Comparison of ENCODE assay signal across 10 mouse cellular contexts in genomic region chr2:33631022-33631707, GRCm38 (mm10). TPM values are rescaled to one million over a fixed set of nuclear protein-coding genes. Genes with fewer than 3 reads are reported as not detected.
DNase-seq lines count a peak whose midpoint lies in the region; ATAC-seq and TF ChIP-seq lines count a peak whose summit lies in the region.
"Had no signal": no experiment of that assay in that cellular context is flagged by ENCODE, and none has a peak within 500 bp of the region (broad histone marks: within the 10 kb centered on the region; RNA-seq: fewer than 3 reads in every experiment).

No protein-coding gene starts in this region.

- H3K36me3 ChIP-seq in kidney, embryonic 15.5 days, result no peaks in the 10 kb centered on the region
- no peaks in the 10 kb centered on the region for H3K36me3 ChIP-seq in embryonic facial prominence, embryonic 14.5 days (ENCODE audit: control insufficient read depth, insufficient read depth, low read length)
- H3K36me3 ChIP-seq in hindbrain, postnatal 0 days (ENCODE audit: insufficient read depth, low read length), result no peaks in the 10 kb centered on the region
- H3K36me3 ChIP-seq in neural tube, embryonic 12.5 days, result no peaks in the 10 kb centered on the region

- H3K9me3 ChIP-seq in kidney, embryonic 15.5 days (replicated peaks), result no peaks in the 10 kb centered on the region
- no peaks in the 10 kb centered on the region for H3K9me3 ChIP-seq in embryonic facial prominence, embryonic 14.5 days (ENCODE audit: control insufficient read depth, low read length)
- H3K9me3 ChIP-seq in hindbrain, postnatal 0 days (ENCODE audit: low read length), result no peaks in the 10 kb centered on the region
- no peaks in the 10 kb centered on the region for H3K9me3 ChIP-seq in neural tube, embryonic 12.5 days

- ATAC-seq in kidney, embryonic 15.5 days (replicated peaks; ENCODE audit: low FRiP score), result peak; percentile 26; the same call in 1 of the 2 replicates
- peak; percentile 16; the same call in 1 of the 2 replicates for ATAC-seq in embryonic facial prominence, embryonic 14.5 days (ENCODE audit: low read depth)
- no peak for ATAC-seq in hindbrain, postnatal 0 days
- no peak for ATAC-seq in neural tube, embryonic 12.5 days (ENCODE audit: low FRiP score, low read depth)
- ATAC-seq in activated CD4-positive, CD25-positive, alpha-beta regulatory T cell, adult 4 months, result no peak

- peak overlapping the region; percentile 15 for H3K4me3 ChIP-seq in kidney, embryonic 15.5 days (replicated peaks)
- H3K4me3 ChIP-seq in embryonic facial prominence, embryonic 14.5 days (ENCODE audit: low read depth, low read length), result peak overlapping the region; percentile 25
- H3K4me3 ChIP-seq in hindbrain, postnatal 0 days (ENCODE audit: low read length), result peak overlapping the region; percentile 11; the same call in 1 of the 2 replicates
- H3K4me3 ChIP-seq in neural tube, embryonic 12.5 days, result peak overlapping the region; percentile 12; the same call in 1 of the 2 replicates

- peaks cover 99% of the 10 kb centered on the region for H3K27me3 ChIP-seq in kidney, embryonic 15.5 days
- H3K27me3 ChIP-seq in embryonic facial prominence, embryonic 14.5 days (replicated peaks; ENCODE audit: control insufficient read depth, insufficient read depth, low read length), result peaks cover 91% of the 10 kb centered on the region
- peaks cover 74% of the 10 kb centered on the region for H3K27me3 ChIP-seq in hindbrain, postnatal 0 days (ENCODE audit: insufficient read depth, low read length)
- H3K27me3 ChIP-seq in neural tube, embryonic 12.5 days (replicated peaks), result peaks cover 98% of the 10 kb centered on the region

- under 1% methylated on average over 40 of the region's 40 CpGs for WGBS in kidney, embryonic 15.5 days
- under 1% methylated on average over 40 of the region's 40 CpGs for WGBS in embryonic facial prominence, embryonic 14.5 days
- WGBS in hindbrain, postnatal 0 days, result under 1% methylated on average over 40 of the region's 40 CpGs
- WGBS in neural tube, embryonic 12.5 days, result under 1% methylated on average over 40 of the region's 40 CpGs

- DNase-seq in kidney, adult 11 months, result no peak
- no peak for DNase-seq in embryonic facial prominence, embryonic 14.5 days (ENCODE audit: low spot score)
- no peak for DNase-seq in hindbrain, postnatal 0 days (ENCODE audit: low spot score)
- DNase-seq in spleen, postnatal 4 days (ENCODE audit: low spot score in 2 of 2), result no peak
- DNase-seq: heart, postnatal 10 days had no signal

- peak overlapping the region; percentile 51 for H3K4me2 ChIP-seq in kidney, embryonic 15.5 days
- peak overlapping the region; percentile 54 for H3K4me2 ChIP-seq in embryonic facial prominence, embryonic 14.5 days (ENCODE audit: low read depth, low read length)
- peak overlapping the region; percentile 42 for H3K4me2 ChIP-seq in hindbrain, postnatal 0 days (ENCODE audit: low read depth, low read length)
- peak overlapping the region; percentile 51 for H3K4me2 ChIP-seq in neural tube, embryonic 12.5 days (replicated peaks)

- H3K27ac ChIP-seq in kidney, embryonic 15.5 days, result peak overlapping the region; percentile 57
- no peak overlapping the region for H3K27ac ChIP-seq in embryonic facial prominence, embryonic 14.5 days (replicated peaks; ENCODE audit: low read depth, low read length)
- H3K27ac ChIP-seq in hindbrain, postnatal 0 days, result no peak overlapping the region
- no peak overlapping the region for H3K27ac ChIP-seq in neural tube, embryonic 12.5 days

- TF ChIP-seq CTCF in hindbrain, postnatal 0 days (IDR thresholded peaks at IDR 0.05; ENCODE audit: low read depth), result no peak

- peaks cover 77% of the 10 kb centered on the region for H3K4me1 ChIP-seq in kidney, embryonic 15.5 days
- H3K4me1 ChIP-seq in embryonic facial prominence, embryonic 14.5 days (ENCODE audit: control insufficient read depth, insufficient read depth, low read length), result peaks cover 22% of the 10 kb centered on the region
- H3K4me1 ChIP-seq in hindbrain, postnatal 0 days (ENCODE audit: insufficient read depth, low read length), result no peaks in the 10 kb centered on the region
- H3K4me1 ChIP-seq in neural tube, embryonic 12.5 days, result peaks cover 42% of the 10 kb centered on the region

- H3K9ac ChIP-seq in kidney, embryonic 15.5 days, result no peak overlapping the region
- 0 out of 2 replicates have a peak overlapping the region, but pooled peaks have one; percentile 5 for H3K9ac ChIP-seq in embryonic facial prominence, embryonic 14.5 days (ENCODE audit: low read depth, low read length)
- peak overlapping the region; percentile 13; the same call in 1 of the 2 replicates for H3K9ac ChIP-seq in hindbrain, postnatal 0 days (replicated peaks; ENCODE audit: low read length)
- H3K9ac ChIP-seq in neural tube, embryonic 12.5 days, result 0 out of 2 replicates have a peak overlapping the region, but pooled peaks have one; percentile 5

RNA-seq across cellular contexts. Expression of gene Lmx1b, which starts 9.1 kb away (rescaled TPM):
- polyA plus RNA-seq in kidney, embryonic 15.5 days (2015; fragmentation: Nextera tagmentation; extraction: Ambion mirVana), result 1.1 and 1.2 TPM in 2 replicates
- polyA plus RNA-seq in embryonic facial prominence, embryonic 14.5 days (2014; fragmentation: Nextera tagmentation; extraction: Ambion mirVana), result 0.43 and 0.85 TPM in 2 replicates
- 17.3 and 21.1 TPM in 2 replicates for total RNA-seq in hindbrain, postnatal 0 days (2014; rRNA removed)
- 2.1 and 2.2 TPM in 2 replicates for polyA plus RNA-seq in hindbrain, postnatal 0 days (2015; fragmentation: Nextera tagmentation; extraction: Ambion mirVana)
- 4.6 and 4.7 TPM in 2 replicates for polyA plus RNA-seq in neural tube, embryonic 12.5 days (2016; fragmentation: Nextera tagmentation; extraction: Ambion mirVana)
- not detected for polyA plus RNA-seq in activated CD4-positive, CD25-positive, alpha-beta regulatory T cell, adult 4 months (2017; shearing (Covaris generic))
- total RNA-seq: heart, postnatal 10 days had no signal
- polyA plus RNA-seq: lung, embryonic 16.5 days; spleen, adult 2 months had no signal

Comparison
In these comparisons a context has a peak if more than half of its experiments do, and no peak if none do; other contexts are left out.
1. ATAC-seq: peak in kidney, embryonic 15.5 days (single experiment) and embryonic facial prominence, embryonic 14.5 days (single experiment); none in hindbrain, postnatal 0 days (single experiment), neural tube, embryonic 12.5 days (single experiment) and activated CD4-positive, CD25-positive, alpha-beta regulatory T cell, adult 4 months (single experiment).
2. Peak in every context shown above with its lines, with median percentiles within 50 percentile points of each other: H3K4me2 ChIP-seq and H3K4me3 ChIP-seq.